Mouse (Mus musculus): ENCODE data around the gene Rps26. TPM values are rescaled to one million over a fixed set of nuclear protein-coding genes. Genes with fewer than 3 reads are reported as not detected.

Rps26 gene
- polyA plus RNA-seq, 1 experiment from 2014 or later = 605 TPM

DNA sequence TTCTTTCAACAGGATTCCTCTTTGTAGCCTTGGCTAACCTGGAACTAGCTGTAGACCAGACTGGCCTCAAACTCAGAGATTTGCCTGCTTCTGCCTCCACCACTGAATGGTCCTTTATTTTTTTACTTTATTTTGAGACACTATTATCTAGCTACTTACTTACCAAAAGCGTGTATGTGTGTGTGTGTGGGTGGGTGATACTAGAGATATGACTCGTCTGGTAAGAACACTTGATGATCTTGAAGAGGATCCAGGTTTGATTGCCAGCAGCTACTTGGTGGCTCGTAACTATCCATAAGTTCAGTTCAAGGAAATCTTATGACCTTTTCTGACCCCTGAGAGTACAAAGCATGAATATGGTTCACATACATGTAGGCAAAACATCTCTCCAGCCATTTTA, 38.8 kb upstream of the Rps26 start:
- H3K27me3 ChIP-seq (ENCODE audit: control insufficient read depth, insufficient read depth, low read length) = no peaks in the 10 kb centered on the region
- H3K4me3 ChIP-seq (ENCODE audit: control insufficient read depth in 1 of 2, insufficient read depth in 1 of 2, low read depth in 1 of 2, low read length in 2 of 2) = no peak overlapping the region
- H3K4me1 ChIP-seq (ENCODE audit: control insufficient read depth in 2 of 2, insufficient read depth in 2 of 2, low read length in 2 of 2) = peaks cover 2 to 3% of the 10 kb centered on the region in 2 experiments; a peak in 1 of 4 replicates
- no peak overlapping the region for H3K9ac ChIP-seq (ENCODE audit: low read length)
- no peaks in the 10 kb centered on the region for H3K9me3 ChIP-seq (ENCODE audit: control insufficient read depth, low read length)
- 69% methylated on average over 3 of the region's 3 CpGs for WGBS
- no peaks in the 10 kb centered on the region for H3K36me3 ChIP-seq (ENCODE audit: control insufficient read depth, insufficient read depth, low read length)
- no peak overlapping the region for H3K4me2 ChIP-seq (ENCODE audit: low read length)
- no peak overlapping the region for H3K27ac ChIP-seq (replicated peaks in 1 of 2; ENCODE audit: control insufficient read depth in 1 of 2, insufficient read depth in 1 of 2, low read depth in 2 of 2, low read length in 2 of 2)
- no peak for ATAC-seq (ENCODE audit: insufficient number of reproducible peaks, insufficient read depth, low FRiP score, low read depth)

DNA sequence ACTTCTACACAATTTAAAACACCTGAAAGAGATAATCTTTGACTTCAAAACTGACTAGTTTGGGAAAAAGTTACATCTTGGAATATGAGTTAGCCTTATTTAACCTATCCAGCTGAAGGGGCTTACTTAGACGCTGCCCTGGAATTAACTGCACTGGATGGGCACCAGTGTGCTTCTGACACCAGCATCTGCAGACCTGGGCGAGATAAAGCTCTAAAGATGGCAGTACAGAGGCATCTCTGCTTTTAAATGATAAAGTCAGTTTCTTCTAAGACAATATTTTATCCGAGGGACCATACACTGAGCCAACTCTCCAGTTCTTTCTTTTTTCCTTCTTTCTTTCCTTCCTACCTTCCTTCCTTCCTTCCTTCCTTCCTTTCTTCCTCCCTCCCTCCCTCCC, 38.3 kb upstream of the Rps26 start:
- H3K9me3 ChIP-seq (ENCODE audit: control insufficient read depth, low read length) = no peaks in the 10 kb centered on the region
- H3K36me3 ChIP-seq (ENCODE audit: control insufficient read depth, insufficient read depth, low read length) = no peaks in the 10 kb centered on the region
- no peak overlapping the region for H3K9ac ChIP-seq (ENCODE audit: low read length)
- no peak for ATAC-seq (ENCODE audit: insufficient number of reproducible peaks, insufficient read depth, low FRiP score, low read depth)
- H3K4me2 ChIP-seq (ENCODE audit: low read length) = no peak overlapping the region
- 61% methylated on average over 3 of the region's 3 CpGs for WGBS
- no peak overlapping the region for H3K4me3 ChIP-seq (ENCODE audit: control insufficient read depth in 1 of 2, insufficient read depth in 1 of 2, low read depth in 1 of 2, low read length in 2 of 2)
- H3K4me1 ChIP-seq (ENCODE audit: control insufficient read depth in 2 of 2, insufficient read depth in 2 of 2, low read length in 2 of 2) = peaks cover 2 to 3% of the 10 kb centered on the region in 2 experiments; a peak in 1 of 4 replicates
- H3K27ac ChIP-seq (replicated peaks in 1 of 2; ENCODE audit: control insufficient read depth in 1 of 2, insufficient read depth in 1 of 2, low read depth in 2 of 2, low read length in 2 of 2) = no peak overlapping the region
- no peaks in the 10 kb centered on the region for H3K27me3 ChIP-seq (ENCODE audit: control insufficient read depth, insufficient read depth, low read length)

DNA sequence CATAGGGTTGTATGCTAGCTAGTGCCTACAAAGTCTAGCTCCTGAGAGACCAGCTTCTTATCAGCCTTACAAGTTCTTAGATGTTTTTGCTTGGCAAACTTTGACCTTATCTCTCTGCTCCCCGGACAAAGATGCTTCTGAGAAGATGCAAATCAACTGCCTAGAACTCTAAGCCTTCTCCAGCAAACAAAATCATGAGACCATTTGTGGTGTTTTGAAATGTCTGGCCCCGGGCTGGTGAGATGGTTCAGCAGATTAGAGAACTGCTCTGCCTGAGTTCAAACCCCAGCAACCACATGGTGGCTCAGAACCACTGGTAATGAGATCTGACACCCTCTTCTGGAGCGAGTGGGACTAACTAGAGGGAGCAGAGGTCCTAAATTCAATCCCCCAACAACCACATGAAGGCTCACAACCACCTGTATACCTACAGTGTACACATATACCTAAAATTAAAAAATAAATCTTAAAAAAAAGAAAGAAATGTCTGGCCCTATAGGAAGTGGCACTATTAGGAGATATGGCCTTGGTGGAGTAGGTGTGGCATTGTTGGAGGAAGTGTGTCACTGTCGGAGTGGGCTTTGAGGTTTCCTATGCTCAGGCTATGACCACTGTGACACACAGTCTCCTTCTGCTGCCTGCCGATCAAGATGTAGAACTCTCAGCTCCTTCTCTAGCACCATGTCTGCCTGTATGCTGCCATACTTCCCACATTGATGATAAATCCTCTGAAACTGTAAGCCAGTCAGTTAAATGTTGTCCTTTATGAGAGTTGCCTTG, 37.1 kb upstream of the Rps26 start:
- Histone ChIP-seq H3K9me3 (ENCODE audit: control insufficient read depth, low read length) (no peaks in the 10 kb centered on the region), H3K36me3 (ENCODE audit: control insufficient read depth, insufficient read depth, low read length) (no peaks in the 10 kb centered on the region), H3K27ac (replicated peaks in 1 of 2; ENCODE audit: control insufficient read depth in 1 of 2, insufficient read depth in 1 of 2, low read depth in 2 of 2, low read length in 2 of 2) (no peak overlapping the region), H3K9ac (ENCODE audit: low read length) (no peak overlapping the region), H3K4me3 (ENCODE audit: control insufficient read depth in 1 of 2, insufficient read depth in 1 of 2, low read depth in 1 of 2, low read length in 2 of 2) (no peak overlapping the region), H3K27me3 (ENCODE audit: control insufficient read depth, insufficient read depth, low read length) (no peaks in the 10 kb centered on the region), H3K4me1 (ENCODE audit: control insufficient read depth in 2 of 2, insufficient read depth in 2 of 2, low read length in 2 of 2) (peaks cover 1 to 2% of the 10 kb centered on the region in 2 experiments; a peak in 1 of 4 replicates), H3K4me2 (ENCODE audit: low read length) (no peak overlapping the region)
- 42% methylated on average over 5 of the region's 5 CpGs for WGBS
- no peak for ATAC-seq (ENCODE audit: insufficient number of reproducible peaks, insufficient read depth, low FRiP score, low read depth)

GRCm38 (mm10) chr10:128662465-128662864, 35.9 kb upstream of the Rps26 start:
- no peaks in the 10 kb centered on the region for H3K36me3 ChIP-seq (ENCODE audit: control insufficient read depth, insufficient read depth, low read length)
- no peak overlapping the region for H3K9ac ChIP-seq (ENCODE audit: low read length)
- no peak for ATAC-seq (ENCODE audit: insufficient number of reproducible peaks, insufficient read depth, low FRiP score, low read depth)
- H3K27ac ChIP-seq (replicated peaks in 1 of 2; ENCODE audit: control insufficient read depth in 1 of 2, insufficient read depth in 1 of 2, low read depth in 2 of 2, low read length in 2 of 2) = no peak overlapping the region
- no peak overlapping the region for H3K4me2 ChIP-seq (ENCODE audit: low read length)
- H3K4me1 ChIP-seq (ENCODE audit: control insufficient read depth in 2 of 2, insufficient read depth in 2 of 2, low read length in 2 of 2) = no peaks in the 10 kb centered on the region; a peak in 1 of 4 replicates
- no peaks in the 10 kb centered on the region for H3K27me3 ChIP-seq (ENCODE audit: control insufficient read depth, insufficient read depth, low read length)
- H3K4me3 ChIP-seq (ENCODE audit: control insufficient read depth in 1 of 2, insufficient read depth in 1 of 2, low read depth in 1 of 2, low read length in 2 of 2) = no peak overlapping the region
- H3K9me3 ChIP-seq (ENCODE audit: control insufficient read depth, low read length) = no peaks in the 10 kb centered on the region

- no peak overlapping the region for H3K27ac ChIP-seq (replicated peaks in 1 of 2; ENCODE audit: control insufficient read depth in 1 of 2, insufficient read depth in 1 of 2, low read depth in 2 of 2, low read length in 2 of 2)
- no peaks in the 10 kb centered on the region for H3K27me3 ChIP-seq (ENCODE audit: control insufficient read depth, insufficient read depth, low read length)
- H3K4me1 ChIP-seq (ENCODE audit: control insufficient read depth in 2 of 2, insufficient read depth in 2 of 2, low read length in 2 of 2) = peaks cover 0 to 5% of the 10 kb centered on the region in 2 experiments
- H3K36me3 ChIP-seq (ENCODE audit: control insufficient read depth, insufficient read depth, low read length) = no peaks in the 10 kb centered on the region
- 39% methylated on average over 9 of the region's 9 CpGs for WGBS
- no peak overlapping the region for H3K4me3 ChIP-seq (ENCODE audit: control insufficient read depth in 1 of 2, insufficient read depth in 1 of 2, low read depth in 1 of 2, low read length in 2 of 2)
- H3K9me3 ChIP-seq (ENCODE audit: control insufficient read depth, low read length) = no peaks in the 10 kb centered on the region
- no peak for ATAC-seq (ENCODE audit: insufficient number of reproducible peaks, insufficient read depth, low FRiP score, low read depth)
- no peak overlapping the region for H3K4me2 ChIP-seq (ENCODE audit: low read length)
- no peak overlapping the region for H3K9ac ChIP-seq (ENCODE audit: low read length)
Observed at GRCm38 (mm10) chr10:128659490-128659889, 32.9 kb upstream of the Rps26 start.

DNA sequence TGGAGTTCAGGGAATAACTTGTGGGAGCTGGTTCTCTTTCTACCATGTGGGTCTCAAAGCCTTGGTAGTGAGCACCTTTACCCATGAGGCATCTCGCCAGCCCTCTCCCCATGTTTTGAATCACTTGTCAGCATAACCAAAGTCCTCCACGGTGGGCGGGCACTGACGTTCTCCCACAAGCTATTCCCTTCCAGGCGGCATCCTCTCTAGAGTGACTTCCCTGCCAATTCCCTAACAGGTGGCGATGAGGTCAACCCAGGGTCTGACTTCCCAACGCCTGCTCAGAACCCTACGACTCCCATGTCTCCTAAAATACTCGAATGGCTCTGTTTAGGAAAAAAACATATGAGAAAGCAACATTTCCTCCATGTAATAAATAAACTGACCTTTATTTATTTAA, 31.3 kb upstream of the Rps26 start:
- H3K9ac ChIP-seq (ENCODE audit: low read length) = no peak overlapping the region
- no peak overlapping the region for H3K27ac ChIP-seq (replicated peaks in 1 of 2; ENCODE audit: control insufficient read depth in 1 of 2, insufficient read depth in 1 of 2, low read depth in 2 of 2, low read length in 2 of 2)
- WGBS = 50% methylated on average over 9 of the region's 9 CpGs
- no peaks in the 10 kb centered on the region for H3K36me3 ChIP-seq (ENCODE audit: control insufficient read depth, insufficient read depth, low read length)
- no peaks in the 10 kb centered on the region for H3K9me3 ChIP-seq (ENCODE audit: control insufficient read depth, low read length)
- no peak overlapping the region for H3K4me2 ChIP-seq (ENCODE audit: low read length)
- no peak overlapping the region for H3K4me3 ChIP-seq (ENCODE audit: control insufficient read depth in 1 of 2, insufficient read depth in 1 of 2, low read depth in 1 of 2, low read length in 2 of 2)
- peaks cover 0 to 5% of the 10 kb centered on the region in 2 experiments for H3K4me1 ChIP-seq (ENCODE audit: control insufficient read depth in 2 of 2, insufficient read depth in 2 of 2, low read length in 2 of 2)
- no peaks in the 10 kb centered on the region for H3K27me3 ChIP-seq (ENCODE audit: control insufficient read depth, insufficient read depth, low read length)
- no peak for ATAC-seq (ENCODE audit: insufficient number of reproducible peaks, insufficient read depth, low FRiP score, low read depth)

- 75% methylated on average over 1 of the region's 1 CpGs for WGBS
- Histone ChIP-seq H3K9me3 (ENCODE audit: control insufficient read depth, low read length) (no peaks in the 10 kb centered on the region), H3K4me1 (ENCODE audit: control insufficient read depth in 2 of 2, insufficient read depth in 2 of 2, low read length in 2 of 2) (peaks cover 0 to 5% of the 10 kb centered on the region in 2 experiments), H3K27me3 (ENCODE audit: control insufficient read depth, insufficient read depth, low read length) (no peaks in the 10 kb centered on the region), H3K9ac (ENCODE audit: low read length) (no peak overlapping the region), H3K4me3 (ENCODE audit: control insufficient read depth in 1 of 2, insufficient read depth in 1 of 2, low read depth in 1 of 2, low read length in 2 of 2) (no peak overlapping the region), H3K4me2 (ENCODE audit: low read length) (no peak overlapping the region), H3K36me3 (ENCODE audit: control insufficient read depth, insufficient read depth, low read length) (no peaks in the 10 kb centered on the region), H3K27ac (replicated peaks in 1 of 2; ENCODE audit: control insufficient read depth in 1 of 2, insufficient read depth in 1 of 2, low read depth in 2 of 2, low read length in 2 of 2) (no peak overlapping the region)
- ATAC-seq (ENCODE audit: insufficient number of reproducible peaks, insufficient read depth, low FRiP score, low read depth) = no peak
Observed at GRCm38 (mm10) chr10:128656731-128657130, 30.2 kb upstream of the Rps26 start.

DNA sequence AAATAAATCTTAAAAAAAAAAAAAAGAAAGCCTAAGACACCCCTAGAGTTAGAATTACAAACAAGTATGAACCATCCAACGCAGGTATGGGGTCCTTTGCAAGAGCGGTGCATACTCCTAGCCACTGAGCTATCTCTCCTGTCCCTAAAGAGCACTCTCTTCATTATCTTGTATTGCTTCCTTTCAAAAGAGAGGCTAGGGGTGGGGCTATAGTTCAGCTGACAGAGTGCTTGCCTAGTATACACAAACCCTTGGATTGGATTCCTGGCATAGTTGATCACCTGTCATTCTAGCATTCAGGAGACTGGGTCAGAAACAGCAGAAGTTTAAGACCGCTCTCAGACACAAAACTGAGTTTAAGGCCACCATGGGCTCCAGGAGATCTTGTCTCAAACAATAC, 28.7 kb upstream of the Rps26 start:
- Histone ChIP-seq H3K9me3 (ENCODE audit: control insufficient read depth, low read length) (no peaks in the 10 kb centered on the region), H3K27ac (replicated peaks in 1 of 2; ENCODE audit: control insufficient read depth in 1 of 2, insufficient read depth in 1 of 2, low read depth in 2 of 2, low read length in 2 of 2) (no peak overlapping the region), H3K36me3 (ENCODE audit: control insufficient read depth, insufficient read depth, low read length) (no peaks in the 10 kb centered on the region), H3K27me3 (ENCODE audit: control insufficient read depth, insufficient read depth, low read length) (no peaks in the 10 kb centered on the region), H3K4me3 (ENCODE audit: control insufficient read depth in 1 of 2, insufficient read depth in 1 of 2, low read depth in 1 of 2, low read length in 2 of 2) (no peak overlapping the region), H3K9ac (ENCODE audit: low read length) (no peak overlapping the region), H3K4me2 (ENCODE audit: low read length) (no peak overlapping the region), H3K4me1 (ENCODE audit: control insufficient read depth in 2 of 2, insufficient read depth in 2 of 2, low read length in 2 of 2) (peaks cover 0 to 5% of the 10 kb centered on the region in 2 experiments)
- WGBS = 29% methylated on average over 3 of the region's 3 CpGs
- ATAC-seq (ENCODE audit: insufficient number of reproducible peaks, insufficient read depth, low FRiP score, low read depth) = no peak
